Mouse (Mus musculus) forebrain, embryonic 10.5 days (tissue): Measurements from ENCODE around the gene Prex1. TPM values are rescaled to one million over a fixed set of nuclear protein-coding genes. Genes with fewer than 3 reads are reported as not detected.

Experiments
- DNase-seq: peaks from one replicate; pipeline ENCODE4 v3.0.0-alpha.2; 2017; ENCODE audit warnings: low spot score; ENCODE audit errors: extremely low spot score
- H3K27ac ChIP-seq: fragments of 300-500 bp; sonication (generic); 2 replicates; pipeline ENCODE4 v1.5.1; 2016; ENCODE audit warnings: mild to moderate bottlenecking
- H3K27me3 ChIP-seq: fragments of 300-500 bp; sonication (generic); 2 replicates; pipeline ENCODE4 v1.6.1; 2016; ENCODE audit warnings: mild to moderate bottlenecking; ENCODE audit not compliant: poor library complexity, severe bottlenecking
- H3K36me3 ChIP-seq: fragments of 300-500 bp; sonication (generic); replicated peaks from 2 replicates; pipeline ENCODE4 v1.6.1; 2016; ENCODE audit warnings: mild to moderate bottlenecking, moderate library complexity
- H3K4me1 ChIP-seq: fragments of 300-500 bp; sonication (generic); 2 replicates; pipeline ENCODE4 v1.6.1; 2016
- H3K4me3 ChIP-seq: fragments of 300-500 bp; sonication (generic); 2 replicates; pipeline ENCODE4 v1.5.1; 2016; ENCODE audit warnings: mild to moderate bottlenecking, moderate library complexity
- H3K9me3 ChIP-seq: fragments of 300-500 bp; sonication (generic); 2 replicates; pipeline ENCODE4 v1.6.1; 2016; ENCODE audit warnings: mild to moderate bottlenecking, moderate library complexity
- WGBS: fragments of 180-500 bp; shearing (Covaris S2); methylation state at CpG from one replicate; pipeline ENCODE4 v1.1.7; 2016; 5-methylcytosine and 5-hydroxymethylcytosine counted together
- polyA plus RNA-seq: library from polyadenylated mRNA; unstranded; fragments of >200 nt; fragmentation: Nextera tagmentation; extraction: Ambion mirVana; gene quantifications from 2 replicates; pipeline ENCODE4 v1.2.1, GENCODE M21; 2016

Gene Prex1
- polyA plus RNA-seq, 1 experiment from 2014 or later = 24.3 TPM

- DNase-seq = no peak
- no peak overlapping the region for H3K4me3 ChIP-seq
- H3K4me1 ChIP-seq = peaks cover 33% of the 10 kb centered on the region
- WGBS = 91% methylated on average over 10 of the region's 10 CpGs
- no peak overlapping the region for H3K27ac ChIP-seq
- peaks cover 56% of the 10 kb centered on the region for H3K36me3 ChIP-seq
- peaks cover 5% of the 10 kb centered on the region; the same call in 1 of the 2 replicates for H3K9me3 ChIP-seq
- H3K27me3 ChIP-seq = no peaks in the 10 kb centered on the region
Measured at GRCm38 (mm10) chr2:166635521-166635920, 78.1 kb downstream of the Prex1 start.

DNA sequence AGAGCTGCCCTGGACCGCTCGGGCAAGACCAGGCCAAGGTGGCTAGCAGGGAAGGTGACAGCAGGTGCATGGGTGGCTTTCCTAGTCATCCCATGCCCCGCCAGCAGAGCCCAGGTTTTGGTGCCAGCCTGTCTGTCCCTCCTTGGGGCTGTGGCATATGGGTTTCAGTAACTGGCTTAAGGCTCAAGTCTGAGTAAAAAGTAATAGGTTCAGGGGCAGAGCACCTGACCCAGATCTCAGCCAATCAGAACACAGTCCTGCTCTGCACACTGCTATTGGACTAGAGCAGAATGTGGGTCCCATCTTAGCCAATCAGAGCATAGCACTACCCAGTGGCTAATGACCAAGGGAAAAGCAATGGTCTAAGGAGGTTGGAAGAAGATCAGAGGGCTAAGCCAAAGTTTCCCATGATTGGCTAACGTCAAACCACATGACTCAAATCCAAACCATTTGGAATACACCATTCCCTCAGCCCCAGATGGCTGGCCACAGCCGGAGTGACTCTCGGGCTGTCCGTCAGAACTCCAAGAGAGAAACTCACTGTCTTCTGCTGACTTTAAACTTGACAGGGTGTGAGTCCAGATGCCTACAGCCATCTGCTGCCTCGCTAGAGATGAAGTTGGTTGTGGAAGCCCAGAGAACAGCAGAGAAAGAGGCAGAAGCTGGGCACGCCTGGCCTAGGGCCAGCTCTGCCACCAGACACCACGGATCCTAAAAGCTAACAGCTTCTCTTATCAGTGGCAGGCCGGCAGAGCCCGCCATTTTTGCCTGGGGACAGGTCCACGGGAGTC lies 80.9 kb downstream of the Prex1 start:
- peaks cover 57% of the 10 kb centered on the region for H3K36me3 ChIP-seq
- WGBS = 92% methylated on average over 13 of the region's 13 CpGs

DNA sequence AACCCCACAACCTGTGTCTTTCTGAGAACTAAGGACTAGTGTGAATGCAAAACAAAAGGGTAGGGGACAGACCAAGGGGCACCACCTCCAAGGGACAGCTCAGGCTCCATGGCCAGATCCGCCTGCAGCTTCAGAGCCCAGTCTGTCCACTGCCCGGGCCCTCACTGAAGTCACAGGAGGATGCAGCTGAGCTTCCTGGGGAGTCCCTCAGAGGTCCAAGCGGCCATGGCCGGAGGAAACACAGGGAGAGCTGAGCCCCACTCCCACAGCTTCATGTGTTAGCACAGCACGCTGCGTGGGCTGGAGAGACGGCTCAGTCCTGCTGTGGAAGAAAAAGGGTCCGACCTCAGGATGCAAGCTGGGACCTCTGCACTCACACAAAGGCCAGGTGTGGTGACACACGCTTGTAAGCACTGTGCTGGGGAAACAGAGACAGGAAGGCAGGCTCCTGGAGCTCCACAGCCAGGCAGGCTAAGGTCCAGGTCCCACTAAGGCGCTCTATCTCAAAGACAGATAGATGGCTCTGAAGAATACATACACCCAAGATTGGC lies 81.9 kb downstream of the Prex1 start:
- Histone ChIP-seq H3K27ac (no peak overlapping the region), H3K36me3 (peaks cover 59% of the 10 kb centered on the region), H3K4me1 (peaks cover 19% of the 10 kb centered on the region), H3K4me3 (no peak overlapping the region), H3K9me3 (no peaks in the 10 kb centered on the region), H3K27me3 (no peaks in the 10 kb centered on the region)
- 91% methylated on average over 10 of the region's 10 CpGs for WGBS
- no peak for DNase-seq

More for the DNA sequence above, 80.9 kb downstream of the Prex1 start:
- Histone ChIP-seq H3K4me3 (no peak overlapping the region), H3K4me1 (peaks cover 30% of the 10 kb centered on the region), H3K27me3 (no peaks in the 10 kb centered on the region), H3K27ac (no peak overlapping the region), H3K9me3 (no peaks in the 10 kb centered on the region)
- DNase-seq = no peak

- Histone ChIP-seq H3K36me3 (peaks cover 57% of the 10 kb centered on the region), H3K4me1 (peaks cover 18% of the 10 kb centered on the region), H3K27me3 (no peaks in the 10 kb centered on the region), H3K9me3 (no peaks in the 10 kb centered on the region), H3K27ac (no peak overlapping the region), H3K4me3 (no peak overlapping the region)
- no peak for DNase-seq
- WGBS = 90% methylated on average over 5 of the region's 5 CpGs
Measured at GRCm38 (mm10) chr2:166631189-166631588, 82.4 kb downstream of the Prex1 start.

DNA sequence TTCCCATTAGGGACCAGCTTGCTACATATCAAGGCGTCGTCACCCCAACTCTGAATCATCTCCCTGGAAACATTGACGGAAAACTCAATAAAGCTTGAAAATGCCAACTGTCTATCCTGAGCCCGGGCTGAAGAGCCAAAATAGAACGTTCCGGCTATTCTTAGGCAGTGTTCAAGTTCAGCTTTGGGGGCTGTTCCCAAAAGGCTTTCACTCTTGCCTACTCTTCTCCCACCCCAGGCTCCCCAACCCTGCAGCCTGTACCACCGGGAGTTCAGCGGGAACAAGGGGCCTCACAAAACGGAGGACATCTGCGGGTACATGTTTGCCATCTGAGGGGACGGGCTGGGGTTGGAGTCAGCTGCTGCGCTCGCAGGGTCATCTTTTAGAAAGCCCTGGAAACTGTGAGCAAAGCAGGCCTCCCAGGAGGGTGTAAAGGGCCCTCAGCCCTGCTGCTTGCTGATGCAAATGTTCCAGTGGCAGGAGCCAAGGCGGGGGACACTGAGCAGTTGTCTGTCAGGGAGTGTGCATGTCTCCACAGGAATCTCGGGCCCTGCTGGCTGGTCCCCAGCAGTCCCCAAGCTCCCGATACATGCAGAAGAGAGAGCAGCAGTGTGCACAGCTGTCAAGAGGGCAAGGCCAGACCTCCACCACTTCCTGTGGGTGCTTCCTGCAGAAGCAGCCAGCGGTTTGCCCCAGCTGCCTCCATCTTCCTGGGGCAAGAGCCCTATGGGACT lies 83.5 kb downstream of the Prex1 start:
- 0 out of 2 replicates have a peak overlapping the region, but pooled peaks have one; percentile 45 for H3K27ac ChIP-seq
- peaks cover 18% of the 10 kb centered on the region for H3K4me1 ChIP-seq
- H3K4me3 ChIP-seq = no peak overlapping the region
- peaks cover 51% of the 10 kb centered on the region for H3K36me3 ChIP-seq
- no peaks in the 10 kb centered on the region for H3K9me3 ChIP-seq
- H3K27me3 ChIP-seq = no peaks in the 10 kb centered on the region
- WGBS = 91% methylated on average over 17 of the region's 17 CpGs
- DNase-seq = no peak

DNA sequence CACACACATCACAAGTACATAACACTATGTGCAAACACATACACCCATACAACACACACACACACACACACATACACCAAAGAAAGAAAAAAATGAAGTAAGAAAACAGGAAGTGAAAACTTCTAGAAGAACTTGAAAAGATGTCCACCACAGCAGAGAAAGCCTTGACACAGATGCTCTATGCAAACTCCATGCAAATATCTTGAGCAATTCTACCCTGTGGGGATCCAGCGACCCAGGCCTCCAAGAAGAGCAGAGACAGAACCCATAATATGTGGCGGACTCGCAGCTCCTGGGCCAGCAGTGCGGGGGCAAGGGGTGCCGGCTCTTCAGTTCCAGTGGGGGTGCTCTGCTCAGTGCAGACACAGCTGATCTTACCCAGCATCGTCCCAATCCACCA lies 86.1 kb downstream of the Prex1 start:
- Histone ChIP-seq H3K9me3 (no peaks in the 10 kb centered on the region), H3K4me1 (peaks cover 36% of the 10 kb centered on the region), H3K4me3 (no peak overlapping the region), H3K27ac (no peak overlapping the region), H3K27me3 (no peaks in the 10 kb centered on the region), H3K36me3 (peaks cover 42% of the 10 kb centered on the region)
- 90% methylated on average over 6 of the region's 6 CpGs for WGBS
- DNase-seq = no peak

- no peak overlapping the region for H3K4me3 ChIP-seq
- DNase-seq = no peak
- WGBS = 93% methylated on average over 11 of the region's 11 CpGs
- H3K4me1 ChIP-seq = peaks cover 33% of the 10 kb centered on the region
- H3K27ac ChIP-seq = no peak overlapping the region
- no peaks in the 10 kb centered on the region for H3K9me3 ChIP-seq
- peaks cover 35% of the 10 kb centered on the region for H3K36me3 ChIP-seq
- H3K27me3 ChIP-seq = no peaks in the 10 kb centered on the region
Measured at GRCm38 (mm10) chr2:166625219-166625618, 88.4 kb downstream of the Prex1 start.

DNA sequence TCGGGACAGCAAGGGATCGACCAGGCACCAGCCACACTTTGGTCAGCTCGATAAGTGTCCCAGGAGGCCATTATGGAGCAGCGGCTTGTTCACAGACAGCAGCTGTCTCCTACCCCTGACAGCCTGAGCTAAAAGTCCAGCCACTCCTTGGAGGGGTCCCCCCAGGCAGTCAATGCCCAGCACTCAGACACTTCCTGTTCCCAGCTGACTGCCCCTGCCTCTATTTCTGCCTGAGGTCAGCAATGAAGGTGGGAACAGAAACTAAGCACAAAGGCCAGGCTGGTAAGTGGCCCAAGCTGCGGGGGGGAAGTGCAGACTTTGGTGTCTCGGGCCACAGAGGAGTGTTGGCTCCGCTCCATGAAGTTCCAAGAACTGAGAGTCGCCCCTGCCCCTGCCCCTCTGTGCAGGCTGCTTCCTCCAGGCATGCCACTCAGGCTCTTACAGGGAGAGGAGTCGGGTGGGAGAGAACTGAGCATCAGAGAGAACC lies 90.5 kb downstream of the Prex1 start:
- 60% methylated on average over 9 of the region's 9 CpGs for WGBS
- H3K9me3 ChIP-seq = no peaks in the 10 kb centered on the region
- peak overlapping the region; percentile 74 for H3K27ac ChIP-seq
- H3K4me3 ChIP-seq = no peak overlapping the region
- peaks cover 32% of the 10 kb centered on the region for H3K4me1 ChIP-seq
- DNase-seq = no peak
- peaks cover 48% of the 10 kb centered on the region for H3K36me3 ChIP-seq
- no peaks in the 10 kb centered on the region for H3K27me3 ChIP-seq

- H3K9me3 ChIP-seq = no peaks in the 10 kb centered on the region
- DNase-seq = no peak
- H3K4me3 ChIP-seq = no peak overlapping the region
- peaks cover 48% of the 10 kb centered on the region for H3K36me3 ChIP-seq
- H3K4me1 ChIP-seq = peaks cover 32% of the 10 kb centered on the region
- H3K27me3 ChIP-seq = no peaks in the 10 kb centered on the region
- WGBS = 90% methylated on average over 7 of the region's 7 CpGs
- peak overlapping the region; percentile 74 for H3K27ac ChIP-seq
Measured at GRCm38 (mm10) chr2:166622590-166622989, 91.0 kb downstream of the Prex1 start.

- no peaks in the 10 kb centered on the region for H3K27me3 ChIP-seq
- no peaks in the 10 kb centered on the region for H3K9me3 ChIP-seq
- H3K36me3 ChIP-seq = peaks cover 48% of the 10 kb centered on the region
- H3K4me1 ChIP-seq = peaks cover 32% of the 10 kb centered on the region
- DNase-seq = no peak
- H3K27ac ChIP-seq = no peak overlapping the region
- no peak overlapping the region for H3K4me3 ChIP-seq
- 85% methylated on average over 6 of the region's 6 CpGs for WGBS
Measured at GRCm38 (mm10) chr2:166622079-166622478, 91.6 kb downstream of the Prex1 start.

DNA sequence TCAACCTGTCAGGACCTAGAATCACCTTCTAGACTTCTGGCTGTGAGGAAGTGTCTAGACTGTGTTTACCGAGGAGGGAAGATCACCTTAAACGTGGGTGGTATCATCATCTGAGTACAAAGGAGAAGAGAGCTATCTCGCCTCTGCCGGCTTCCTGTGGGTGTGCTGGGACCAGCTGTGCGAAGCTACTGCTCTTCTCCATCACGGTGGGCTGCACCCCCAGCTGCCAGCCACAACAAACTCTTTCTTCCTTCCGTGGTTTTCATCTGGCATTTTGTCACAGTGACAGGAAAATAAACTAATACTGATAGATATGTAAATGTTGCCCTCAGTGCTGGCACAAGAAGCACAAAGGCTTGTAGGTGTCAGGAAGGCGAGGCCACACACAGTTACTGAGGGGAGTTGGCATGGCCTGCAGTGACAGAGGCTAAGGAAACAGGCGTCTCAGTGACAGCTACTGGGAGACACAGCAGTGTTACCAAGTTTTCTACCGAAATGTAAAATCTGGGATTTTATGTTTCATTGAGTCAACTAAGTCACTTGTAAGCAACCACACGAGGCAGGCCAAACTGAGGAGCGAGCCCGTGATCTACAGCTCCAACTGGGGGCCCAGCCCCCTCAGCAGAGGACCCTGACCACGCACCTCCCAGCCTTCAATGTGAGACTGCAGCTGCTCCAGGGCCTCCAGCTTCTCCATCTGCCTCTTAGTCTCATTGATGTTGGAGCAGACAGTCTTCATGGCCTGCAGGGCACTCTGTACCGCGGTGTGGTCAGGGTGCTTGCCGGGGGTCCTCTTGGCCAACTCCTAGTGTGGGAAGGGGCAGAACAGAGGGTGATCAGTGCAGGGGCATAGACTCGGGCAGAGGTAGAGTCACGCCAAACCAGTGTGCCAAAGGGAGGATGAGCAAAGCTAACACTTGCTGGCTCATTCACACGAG lies 92.8 kb downstream of the Prex1 start:
- H3K36me3 ChIP-seq = peaks cover 51% of the 10 kb centered on the region
- 88% methylated on average over 20 of the region's 20 CpGs for WGBS

DNA sequence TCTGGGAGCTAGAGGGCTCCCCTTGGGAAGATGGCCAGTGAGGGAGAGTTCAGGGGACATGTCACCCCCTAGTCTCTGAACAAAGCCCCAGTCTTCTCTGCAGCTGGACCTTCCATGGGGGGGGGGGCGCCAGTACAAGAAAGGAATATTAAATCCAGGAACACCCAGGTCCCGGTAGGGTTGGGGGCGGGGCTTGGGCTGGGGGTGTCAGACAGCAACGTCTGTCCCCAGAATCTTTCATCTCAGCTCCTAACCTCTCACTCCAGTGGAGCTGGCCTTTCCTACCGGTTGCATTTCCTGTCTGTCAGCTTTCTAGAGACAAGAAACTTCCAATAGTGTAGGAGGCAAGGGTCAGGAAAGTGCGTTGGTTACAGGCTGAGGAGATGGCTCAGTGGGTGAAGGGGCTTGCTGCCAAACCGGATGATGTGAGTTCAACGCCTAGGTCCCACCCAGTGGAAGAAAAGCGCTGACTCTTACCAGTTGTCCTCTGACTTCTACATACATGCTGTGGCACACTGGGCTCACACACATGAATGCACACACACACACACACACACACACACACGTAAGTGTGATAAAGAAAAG lies 93.6 kb downstream of the Prex1 start:
- H3K27me3 ChIP-seq = no peaks in the 10 kb centered on the region
- peaks cover 31% of the 10 kb centered on the region for H3K4me1 ChIP-seq
- H3K36me3 ChIP-seq = peaks cover 56% of the 10 kb centered on the region
- no peaks in the 10 kb centered on the region for H3K9me3 ChIP-seq
- no peak overlapping the region for H3K4me3 ChIP-seq
- DNase-seq = no peak
- H3K27ac ChIP-seq = 0 out of 2 replicates have a peak overlapping the region, but pooled peaks have one; percentile 12
- WGBS = 85% methylated on average over 10 of the region's 10 CpGs

More for the DNA sequence above, 92.8 kb downstream of the Prex1 start:
- H3K4me1 ChIP-seq = peaks cover 32% of the 10 kb centered on the region
- no peak for DNase-seq
- peak overlapping the region; percentile 16; the same call in 1 of the 2 replicates for H3K27ac ChIP-seq
- H3K9me3 ChIP-seq = no peaks in the 10 kb centered on the region
- no peaks in the 10 kb centered on the region for H3K27me3 ChIP-seq
- no peak overlapping the region for H3K4me3 ChIP-seq
